Mouse (Mus musculus): Measurements from ENCODE around the gene Adam1a. TPM values are rescaled to one million over a fixed set of nuclear protein-coding genes. Genes with fewer than 3 reads are reported as not detected.
A peak's percentile ranks its signal among the peaks of the same experiment; 100 is the strongest.

Gene Adam1a
- 1.0 and 1.3 TPM in 2 replicates for polyA plus RNA-seq (2014; fragmentation: Nextera tagmentation; extraction: Ambion mirVana)

DNA sequence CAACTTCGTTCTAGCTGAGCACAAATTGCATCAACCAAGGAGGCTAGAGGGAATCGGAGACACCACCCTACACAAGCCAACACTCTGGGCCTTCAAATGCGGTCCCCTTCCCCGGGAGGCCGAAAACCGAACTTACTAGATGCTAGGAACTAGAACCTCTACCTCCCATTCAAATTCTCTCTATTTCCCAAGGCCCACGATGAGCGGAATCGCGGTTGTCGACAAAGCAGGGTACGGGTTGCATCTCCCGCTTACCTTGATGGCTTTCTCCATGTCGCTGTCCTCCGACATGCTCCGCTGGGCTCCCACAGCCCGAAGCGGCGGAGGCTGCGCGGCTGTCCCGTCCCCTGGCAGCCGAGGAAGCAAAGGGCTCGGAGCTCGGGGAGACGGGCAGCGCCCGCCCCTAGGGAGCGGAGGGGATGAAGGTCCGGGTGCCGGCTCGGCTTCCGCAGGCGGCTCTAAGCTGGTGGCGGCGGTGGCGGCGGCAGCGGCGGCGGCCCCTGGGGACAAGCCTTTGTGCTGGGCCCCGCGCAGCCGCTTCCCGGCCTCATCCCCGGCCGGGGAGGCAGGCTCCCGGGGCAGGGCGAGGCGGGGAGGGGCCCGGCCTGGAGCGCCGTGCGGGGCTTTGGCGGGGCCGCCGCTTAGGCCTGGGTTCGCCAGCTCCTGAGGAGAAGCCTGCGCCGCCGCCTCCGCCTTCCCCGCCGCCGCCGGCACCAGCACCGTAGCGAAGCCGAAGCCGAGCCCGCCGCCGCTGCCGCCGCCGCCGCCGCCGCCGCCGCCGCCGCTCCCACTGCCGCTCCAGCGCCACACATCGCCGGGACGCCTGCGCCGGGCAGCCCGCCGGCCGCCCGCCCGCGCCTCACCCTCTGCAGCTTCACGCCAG lies at the start of gene Adam1a, which contains the start of gene Gm42878:
Gene Adam1a, minus strand, starts transcription at position 573 of the 883 bp plus-strand sequence.
Gene Gm42878, minus strand, starts transcription at position 573 of the 883 bp plus-strand sequence.
- ATAC-seq (replicated peaks; ENCODE audit: insufficient number of reproducible peaks, low FRiP score, low TSS enrichment): peak; percentile 64
- peak within 1 kb of the TSS; percentile 92 for H3K4me3 ChIP-seq (ENCODE audit: low read depth, low read length)
- H3K36me3 ChIP-seq (ENCODE audit: control insufficient read depth, insufficient read depth, low read length): no peaks in the 10 kb centered on the region
- H3K9ac ChIP-seq (ENCODE audit: low read depth, low read length): peak within 1 kb of the TSS; percentile 92
- H3K27me3 ChIP-seq (ENCODE audit: control insufficient read depth, insufficient read depth, low read length): no peaks in the 10 kb centered on the region
- H3K27ac ChIP-seq (ENCODE audit: low read depth, low read length): peak within 1 kb of the TSS; percentile 91
- WGBS (ENCODE audit: insufficient replicate concordance): under 1% methylated on average over 58 of the region's 97 CpGs
- H3K9me3 ChIP-seq (replicated peaks; ENCODE audit: control insufficient read depth, low read length): no peaks in the 10 kb centered on the region
- H3K4me1 ChIP-seq (ENCODE audit: control insufficient read depth, insufficient read depth, low read length): peaks cover 9% of the 10 kb centered on the region
- peak within 1 kb of the TSS; percentile 93 for H3K4me2 ChIP-seq

- Histone ChIP-seq H3K4me2 (no peak overlapping the region; the same call in 1 of the 2 replicates), H3K27ac (ENCODE audit: low read depth, low read length) (no peak overlapping the region), H3K9me3 (replicated peaks; ENCODE audit: control insufficient read depth, low read length) (no peaks in the 10 kb centered on the region), H3K9ac (ENCODE audit: low read depth, low read length) (no peak overlapping the region), H3K27me3 (ENCODE audit: control insufficient read depth, insufficient read depth, low read length) (peaks cover 4% of the 10 kb centered on the region), H3K36me3 (ENCODE audit: control insufficient read depth, insufficient read depth, low read length) (no peaks in the 10 kb centered on the region), H3K4me3 (ENCODE audit: low read depth, low read length) (no peak overlapping the region), H3K4me1 (ENCODE audit: control insufficient read depth, insufficient read depth, low read length) (peaks cover 14% of the 10 kb centered on the region)
- ATAC-seq (replicated peaks; ENCODE audit: insufficient number of reproducible peaks, low FRiP score, low TSS enrichment): no peak
- 73% methylated on average over 6 of the region's 6 CpGs for WGBS (ENCODE audit: insufficient replicate concordance)
These were observed 49.5 kb upstream of the Adam1a start for GRCm38 (mm10) chr5:121594714-121595313.

DNA sequence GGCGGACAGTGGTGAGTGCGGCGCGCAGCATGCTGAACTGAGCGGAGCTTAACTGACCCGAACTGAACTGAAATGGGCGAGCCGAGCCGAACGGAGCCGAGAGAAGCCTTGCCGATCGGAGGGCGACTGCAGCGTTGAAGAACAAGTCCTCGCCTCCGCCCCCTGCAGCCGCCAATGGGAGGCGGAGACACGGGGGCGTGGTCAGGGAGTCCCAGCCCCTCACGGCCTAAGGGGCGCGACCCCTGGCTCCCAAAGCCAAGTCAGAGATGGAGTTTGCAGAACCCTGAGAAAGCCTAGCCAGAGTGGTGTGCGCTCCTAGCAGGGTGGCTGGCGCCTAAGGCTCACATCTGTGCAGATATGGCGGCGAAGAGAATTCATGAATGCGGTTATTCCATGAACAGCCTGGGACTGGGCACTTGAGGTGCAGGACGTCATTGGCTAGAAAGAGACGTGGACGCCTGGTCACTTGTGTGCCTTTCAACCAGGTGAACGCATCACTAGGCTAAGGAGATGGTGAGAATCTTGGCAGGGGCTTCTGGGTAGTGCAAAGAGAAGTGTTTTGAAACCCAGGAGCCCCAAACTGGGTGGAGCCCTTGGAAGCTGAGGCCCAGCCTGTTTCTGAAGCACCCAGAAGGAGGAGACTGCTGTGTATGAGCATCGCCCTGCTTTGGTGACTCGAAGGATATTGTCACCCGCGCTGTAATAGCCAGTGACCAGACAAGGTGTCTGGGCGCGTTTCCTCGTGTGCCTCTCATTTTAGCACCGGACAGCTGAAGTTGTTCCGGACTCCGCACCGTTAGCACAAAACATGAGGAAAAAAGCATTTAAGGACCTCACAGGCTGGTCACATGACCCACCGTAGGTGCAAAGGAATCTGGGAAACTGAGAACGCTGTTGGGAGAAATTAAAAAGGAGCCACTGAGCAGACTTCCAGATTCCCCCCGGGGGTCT lies 48.4 kb upstream of the Adam1a start, which contains the start of gene Aldh2:
Gene Aldh2, minus strand, starts transcription at position 374 of the 951 bp plus-strand sequence.
- WGBS (ENCODE audit: insufficient replicate concordance): 3% methylated on average over 47 of the region's 47 CpGs
- Histone ChIP-seq H3K36me3 (ENCODE audit: control insufficient read depth, insufficient read depth, low read length) (no peaks in the 10 kb centered on the region), H3K9me3 (replicated peaks; ENCODE audit: control insufficient read depth, low read length) (no peaks in the 10 kb centered on the region), H3K4me1 (ENCODE audit: control insufficient read depth, insufficient read depth, low read length) (peaks cover 14% of the 10 kb centered on the region), H3K9ac (ENCODE audit: low read depth, low read length) (peak within 1 kb of the TSS; percentile 76), H3K4me3 (ENCODE audit: low read depth, low read length) (peak within 1 kb of the TSS; percentile 59), H3K4me2 (peak within 1 kb of the TSS; percentile 94), H3K27ac (ENCODE audit: low read depth, low read length) (peak within 1 kb of the TSS; percentile 62), H3K27me3 (ENCODE audit: control insufficient read depth, insufficient read depth, low read length) (peaks cover 4% of the 10 kb centered on the region)
- ATAC-seq (replicated peaks; ENCODE audit: insufficient number of reproducible peaks, low FRiP score, low TSS enrichment): peak; percentile 85

DNA sequence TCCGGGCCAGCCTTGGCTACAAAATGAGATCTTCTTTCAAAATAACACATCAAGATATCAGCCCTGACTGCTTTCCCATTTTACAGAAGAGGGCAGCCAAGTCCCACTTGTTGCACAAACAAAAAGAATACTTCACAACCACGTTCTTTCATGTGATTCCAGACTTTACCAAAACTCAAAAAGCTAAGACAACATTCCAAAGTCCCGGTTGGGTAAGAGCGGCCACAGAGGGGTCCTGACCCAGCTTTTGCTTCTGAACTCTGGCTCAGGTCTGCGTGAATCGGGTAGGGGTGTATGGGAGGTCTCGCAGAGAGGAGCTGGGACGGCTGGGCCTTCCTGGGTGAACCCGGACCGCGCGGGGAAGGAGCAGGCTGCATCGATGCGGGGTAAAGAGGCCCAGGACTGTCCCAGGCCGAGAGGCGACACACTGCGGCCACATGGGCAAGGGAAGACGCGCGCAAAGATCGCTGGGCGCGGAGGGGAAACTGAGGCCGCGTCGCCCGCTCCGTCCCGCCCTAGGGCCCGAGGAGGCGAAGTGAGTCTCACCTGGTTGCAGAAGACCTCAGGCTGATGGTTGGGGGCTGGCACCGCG lies 47.6 kb upstream of the Adam1a start:
- no peak; the same call in 1 of the 2 replicates for ATAC-seq (replicated peaks; ENCODE audit: insufficient number of reproducible peaks, low FRiP score, low TSS enrichment)
- peaks cover 14% of the 10 kb centered on the region for H3K4me1 ChIP-seq (ENCODE audit: control insufficient read depth, insufficient read depth, low read length)
- H3K4me2 ChIP-seq: peak overlapping the region; percentile 94
- H3K4me3 ChIP-seq (ENCODE audit: low read depth, low read length): peak overlapping the region; percentile 59
- no peaks in the 10 kb centered on the region for H3K36me3 ChIP-seq (ENCODE audit: control insufficient read depth, insufficient read depth, low read length)
- WGBS (ENCODE audit: insufficient replicate concordance): 5% methylated on average over 33 of the region's 33 CpGs
- H3K27ac ChIP-seq (ENCODE audit: low read depth, low read length): no peak overlapping the region
- H3K27me3 ChIP-seq (ENCODE audit: control insufficient read depth, insufficient read depth, low read length): no peaks in the 10 kb centered on the region; the same call in 1 of the 2 replicates
- no peaks in the 10 kb centered on the region for H3K9me3 ChIP-seq (replicated peaks; ENCODE audit: control insufficient read depth, low read length)
- peak overlapping the region; percentile 76 for H3K9ac ChIP-seq (ENCODE audit: low read depth, low read length)

- H3K4me2 ChIP-seq: peak overlapping the region; percentile 94
- H3K9me3 ChIP-seq (replicated peaks; ENCODE audit: control insufficient read depth, low read length): no peaks in the 10 kb centered on the region
- no peaks in the 10 kb centered on the region; the same call in 1 of the 2 replicates for H3K27me3 ChIP-seq (ENCODE audit: control insufficient read depth, insufficient read depth, low read length)
- no peak overlapping the region for H3K9ac ChIP-seq (ENCODE audit: low read depth, low read length)
- peaks cover 11% of the 10 kb centered on the region for H3K4me1 ChIP-seq (ENCODE audit: control insufficient read depth, insufficient read depth, low read length)
- no peak for ATAC-seq (replicated peaks; ENCODE audit: insufficient number of reproducible peaks, low FRiP score, low TSS enrichment)
- H3K36me3 ChIP-seq (ENCODE audit: control insufficient read depth, insufficient read depth, low read length): no peaks in the 10 kb centered on the region
- peak overlapping the region; percentile 59 for H3K4me3 ChIP-seq (ENCODE audit: low read depth, low read length)
- WGBS (ENCODE audit: insufficient replicate concordance): 66% methylated on average over 11 of the region's 11 CpGs
- H3K27ac ChIP-seq (ENCODE audit: low read depth, low read length): no peak overlapping the region
These were observed 47.0 kb upstream of the Adam1a start for GRCm38 (mm10) chr5:121592064-121592815.

DNA sequence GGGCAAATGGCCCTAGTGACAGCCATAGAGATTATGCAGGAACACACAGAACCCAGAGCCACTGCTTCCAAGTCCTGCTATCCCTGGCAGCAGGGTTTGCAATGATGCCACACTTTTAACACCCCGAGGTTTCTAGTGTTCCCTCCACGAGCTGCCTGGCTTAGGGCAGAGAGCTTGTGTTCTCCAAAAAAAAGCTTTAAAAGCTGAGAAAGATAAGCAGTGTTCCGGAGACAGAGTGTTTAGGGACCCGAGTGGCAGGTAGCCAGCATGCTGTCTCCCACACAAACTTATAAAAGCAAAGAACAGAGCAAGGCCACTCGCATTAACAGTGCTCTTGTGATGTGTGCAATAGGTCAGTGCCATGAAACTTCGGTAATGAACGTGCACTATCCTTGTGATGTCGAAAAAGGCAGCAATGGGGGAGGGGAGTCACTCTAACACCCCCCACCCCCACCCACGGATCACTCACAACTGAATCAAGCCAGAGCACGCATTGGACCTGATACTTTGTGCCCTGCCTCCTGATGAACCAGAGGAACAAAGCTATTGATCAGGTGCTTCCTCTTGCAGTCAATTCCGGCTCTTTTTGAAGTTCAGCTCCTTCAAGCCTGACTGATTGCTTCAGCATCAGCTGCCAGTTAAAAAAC lies 46.3 kb upstream of the Adam1a start:
- Histone ChIP-seq H3K9ac (ENCODE audit: low read depth, low read length) (no peak overlapping the region), H3K4me2 (no peak overlapping the region), H3K27ac (ENCODE audit: low read depth, low read length) (no peak overlapping the region), H3K9me3 (replicated peaks; ENCODE audit: control insufficient read depth, low read length) (no peaks in the 10 kb centered on the region), H3K27me3 (ENCODE audit: control insufficient read depth, insufficient read depth, low read length) (no peaks in the 10 kb centered on the region; the same call in 1 of the 2 replicates), H3K36me3 (ENCODE audit: control insufficient read depth, insufficient read depth, low read length) (no peaks in the 10 kb centered on the region), H3K4me3 (ENCODE audit: low read depth, low read length) (no peak overlapping the region), H3K4me1 (ENCODE audit: control insufficient read depth, insufficient read depth, low read length) (peaks cover 10% of the 10 kb centered on the region)
- no peak for ATAC-seq (replicated peaks; ENCODE audit: insufficient number of reproducible peaks, low FRiP score, low TSS enrichment)
- WGBS (ENCODE audit: insufficient replicate concordance): 64% methylated on average over 11 of the region's 11 CpGs

DNA sequence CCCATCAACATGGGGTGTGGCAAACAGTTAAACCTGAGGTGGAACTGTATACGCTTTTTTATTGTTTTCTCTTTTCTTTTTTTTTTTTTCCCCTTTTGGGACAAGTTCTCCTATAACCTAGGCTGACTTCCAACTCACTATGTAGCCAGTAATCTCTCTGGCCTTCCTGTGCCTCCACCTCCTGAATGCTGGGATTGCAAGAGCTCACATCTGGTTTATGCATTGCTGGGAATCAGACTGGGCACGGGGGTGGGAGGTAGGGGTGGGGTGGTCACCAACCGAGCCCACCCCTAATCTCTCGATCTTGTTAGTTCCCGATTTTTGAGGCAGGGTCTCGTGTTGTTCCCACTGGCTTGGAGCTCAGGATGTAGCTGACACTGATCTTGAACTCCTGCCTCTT lies 44.6 kb upstream of the Adam1a start:
- H3K9me3 ChIP-seq (replicated peaks; ENCODE audit: control insufficient read depth, low read length): no peaks in the 10 kb centered on the region
- no peak overlapping the region for H3K4me2 ChIP-seq
- no peaks in the 10 kb centered on the region for H3K36me3 ChIP-seq (ENCODE audit: control insufficient read depth, insufficient read depth, low read length)
- H3K4me1 ChIP-seq (ENCODE audit: control insufficient read depth, insufficient read depth, low read length): peaks cover 5% of the 10 kb centered on the region
- no peak overlapping the region for H3K27ac ChIP-seq (ENCODE audit: low read depth, low read length)
- no peaks in the 10 kb centered on the region; the same call in 1 of the 2 replicates for H3K27me3 ChIP-seq (ENCODE audit: control insufficient read depth, insufficient read depth, low read length)
- WGBS (ENCODE audit: insufficient replicate concordance): 80% methylated on average over 6 of the region's 6 CpGs
- H3K4me3 ChIP-seq (ENCODE audit: low read depth, low read length): no peak overlapping the region
- ATAC-seq (replicated peaks; ENCODE audit: insufficient number of reproducible peaks, low FRiP score, low TSS enrichment): no peak
- no peak overlapping the region for H3K9ac ChIP-seq (ENCODE audit: low read depth, low read length)

All from heart, embryonic 11.5 days (tissue).